Mouse (Mus musculus): ENCODE results near the gene Rpl18. TPM values are rescaled to one million over a fixed set of nuclear protein-coding genes. Genes with fewer than 3 reads are reported as not detected.

The Rpl18 gene
- polyA plus RNA-seq (2011; ENCODE audit: insufficient read length, low read depth, missing spikeins), result 1,118 and 1,143 TPM in 2 replicates

GRCm38 (mm10) chr7:45715090-45715708 lies at the start of gene Rpl18:
Rpl18 (plus strand) TSS chr7:45715457.
- Histone ChIP-seq H3K27ac (ENCODE audit: insufficient read depth, low read length) (no peak within 1 kb of the TSS), H3K4me3 (ENCODE audit: insufficient read depth, low read length) (peak within 1 kb of the TSS; percentile 69), H3K4me1 (ENCODE audit: control insufficient read depth, insufficient read depth, low read length) (peaks cover 3% of the 10 kb centered on the region; the same call in 1 of the 2 replicates)
- TF ChIP-seq CTCF (IDR thresholded peaks at IDR 0.05; ENCODE audit: borderline replicate concordance, insufficient read depth, low read length) (no peak), POLR2A (IDR thresholded peaks at IDR 0.05; ENCODE audit: low read depth, low read length) (peak; percentile 76)

GRCm38 (mm10) chr7:45666161-45666560 lies 49.1 kb upstream of the Rpl18 start, which contains the start of gene Fut2:
Fut2 (minus strand) TSS chr7:45666394.
- H3K4me1 ChIP-seq (ENCODE audit: control insufficient read depth, insufficient read depth, low read length), result no peaks in the 10 kb centered on the region
- no peak within 1 kb of the TSS for H3K27ac ChIP-seq (ENCODE audit: insufficient read depth, low read length)
- TF ChIP-seq CTCF (IDR thresholded peaks at IDR 0.05; ENCODE audit: borderline replicate concordance, insufficient read depth, low read length) (no peak), POLR2A (IDR thresholded peaks at IDR 0.05; ENCODE audit: low read depth, low read length) (no peak)
- H3K4me3 ChIP-seq (ENCODE audit: insufficient read depth, low read length), result no peak within 1 kb of the TSS

DNA sequence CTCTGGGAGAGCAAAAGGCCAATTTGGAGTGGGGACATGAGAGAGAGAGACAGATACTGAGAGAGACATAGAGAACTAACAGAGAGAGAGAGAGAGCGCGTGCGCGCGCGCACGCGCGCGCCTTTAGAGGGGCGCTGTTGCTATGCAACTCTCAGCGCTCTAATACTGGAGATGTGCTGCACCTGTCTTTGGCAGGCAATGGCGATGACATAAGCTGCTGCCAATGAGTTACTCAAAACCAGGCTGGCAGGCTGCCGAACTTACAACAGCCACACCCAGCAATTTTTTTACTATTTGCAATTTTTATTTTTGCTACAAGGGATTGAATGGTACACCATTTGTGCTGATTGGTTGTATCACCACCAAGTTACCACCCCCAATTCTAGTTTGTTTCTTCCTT lies 47.5 kb upstream of the Rpl18 start:
- TF ChIP-seq POLR2A (IDR thresholded peaks at IDR 0.05; ENCODE audit: low read depth, low read length) (no peak), CTCF (IDR thresholded peaks at IDR 0.05; ENCODE audit: borderline replicate concordance, insufficient read depth, low read length) (no peak)
- no peaks in the 10 kb centered on the region for H3K4me1 ChIP-seq (ENCODE audit: control insufficient read depth, insufficient read depth, low read length)

DNA sequence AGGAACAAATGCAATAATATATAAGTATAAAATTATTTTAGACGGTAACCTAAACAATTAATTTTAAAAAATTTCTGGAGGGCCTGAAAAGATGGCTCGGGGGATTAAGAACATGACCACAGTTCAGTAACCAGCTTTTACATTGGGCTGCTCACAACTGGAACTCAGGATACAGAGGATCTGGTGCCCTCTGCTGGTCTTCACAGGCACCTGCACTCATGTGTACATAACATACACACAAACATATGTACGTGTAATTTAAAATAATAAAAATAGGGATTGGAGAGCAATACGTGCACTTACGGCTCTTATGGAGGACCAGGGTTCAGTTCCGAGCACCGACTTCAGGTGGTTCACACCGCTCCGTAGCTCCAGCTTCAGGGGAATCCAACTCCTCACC lies 46.3 kb upstream of the Rpl18 start:
- TF ChIP-seq POLR2A (IDR thresholded peaks at IDR 0.05; ENCODE audit: low read depth, low read length), result no peak
- TF ChIP-seq CTCF (IDR thresholded peaks at IDR 0.05; ENCODE audit: borderline replicate concordance, insufficient read depth, low read length), result no peak
- H3K27ac ChIP-seq (ENCODE audit: insufficient read depth, low read length), result no peak overlapping the region
- no peaks in the 10 kb centered on the region for H3K4me1 ChIP-seq (ENCODE audit: control insufficient read depth, insufficient read depth, low read length)
- H3K4me3 ChIP-seq (ENCODE audit: insufficient read depth, low read length), result no peak overlapping the region

More for the DNA sequence above, 47.5 kb upstream of the Rpl18 start:
- Histone ChIP-seq H3K27ac (ENCODE audit: insufficient read depth, low read length) (no peak overlapping the region), H3K4me3 (ENCODE audit: insufficient read depth, low read length) (no peak overlapping the region)

- H3K4me3 ChIP-seq (ENCODE audit: insufficient read depth, low read length), result no peak overlapping the region
- TF ChIP-seq CTCF (IDR thresholded peaks at IDR 0.05; ENCODE audit: borderline replicate concordance, insufficient read depth, low read length) (no peak), POLR2A (IDR thresholded peaks at IDR 0.05; ENCODE audit: low read depth, low read length) (no peak)
- no peaks in the 10 kb centered on the region for H3K4me1 ChIP-seq (ENCODE audit: control insufficient read depth, insufficient read depth, low read length)
- no peak overlapping the region for H3K27ac ChIP-seq (ENCODE audit: insufficient read depth, low read length)
These were observed 37.5 kb upstream of the Rpl18 start for GRCm38 (mm10) chr7:45677627-45678295.

GRCm38 (mm10) chr7:45678513-45678912 lies 36.7 kb upstream of the Rpl18 start:
- Histone ChIP-seq H3K27ac (ENCODE audit: insufficient read depth, low read length) (no peak overlapping the region), H3K4me3 (ENCODE audit: insufficient read depth, low read length) (no peak overlapping the region), H3K4me1 (ENCODE audit: control insufficient read depth, insufficient read depth, low read length) (no peaks in the 10 kb centered on the region)
- TF ChIP-seq CTCF (IDR thresholded peaks at IDR 0.05; ENCODE audit: borderline replicate concordance, insufficient read depth, low read length) (no peak), POLR2A (IDR thresholded peaks at IDR 0.05; ENCODE audit: low read depth, low read length) (no peak)

- H3K27ac ChIP-seq (ENCODE audit: insufficient read depth, low read length), result peak overlapping the region; percentile 62
- peak; percentile 55 for TF ChIP-seq POLR2A (IDR thresholded peaks at IDR 0.05; ENCODE audit: low read depth, low read length)
- no peak for TF ChIP-seq CTCF (IDR thresholded peaks at IDR 0.05; ENCODE audit: borderline replicate concordance, insufficient read depth, low read length)
- H3K4me3 ChIP-seq (ENCODE audit: insufficient read depth, low read length), result no peak overlapping the region
- H3K4me1 ChIP-seq (ENCODE audit: control insufficient read depth, insufficient read depth, low read length), result no peaks in the 10 kb centered on the region
These were observed 35.2 kb upstream of the Rpl18 start for GRCm38 (mm10) chr7:45679966-45680621.

DNA sequence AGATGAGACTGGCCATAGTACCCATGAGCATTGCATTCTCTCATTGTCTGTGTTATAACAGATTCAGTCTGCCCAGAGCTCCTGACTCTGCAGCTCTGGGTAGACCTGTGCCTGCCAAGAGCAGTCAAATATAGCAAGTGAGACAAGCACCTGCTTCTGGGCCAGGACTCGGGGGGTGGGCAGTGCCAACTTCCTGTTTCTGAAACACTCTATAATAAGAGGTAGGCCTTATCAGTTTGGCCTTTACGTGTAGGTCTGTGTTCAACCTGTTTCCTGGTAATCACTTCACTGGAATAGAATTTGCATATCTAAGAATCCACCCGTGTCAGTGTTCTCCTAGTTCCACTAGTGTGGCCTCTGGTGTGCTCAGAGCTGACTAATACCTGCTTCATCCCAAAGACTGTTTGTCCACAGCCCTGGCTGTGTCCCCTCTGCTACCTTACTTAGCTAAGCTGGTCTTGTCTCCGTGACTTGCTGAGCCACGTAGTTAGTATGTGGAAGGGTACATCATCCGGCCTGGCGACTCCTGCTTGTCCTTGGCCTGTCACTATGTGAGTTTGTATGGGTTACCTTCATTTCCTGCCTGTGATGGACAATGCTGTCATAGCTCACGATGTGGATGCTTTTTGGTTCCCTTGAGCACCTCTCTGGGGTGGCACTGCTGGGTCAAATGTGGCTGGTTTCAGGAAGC lies 34.1 kb upstream of the Rpl18 start:
- Histone ChIP-seq H3K4me3 (ENCODE audit: insufficient read depth, low read length) (no peak overlapping the region), H3K27ac (ENCODE audit: insufficient read depth, low read length) (no peak overlapping the region), H3K4me1 (ENCODE audit: control insufficient read depth, insufficient read depth, low read length) (no peaks in the 10 kb centered on the region)
- TF ChIP-seq POLR2A (IDR thresholded peaks at IDR 0.05; ENCODE audit: low read depth, low read length) (no peak), CTCF (IDR thresholded peaks at IDR 0.05; ENCODE audit: borderline replicate concordance, insufficient read depth, low read length) (no peak)

All from embryonic fibroblast, embryonic 13.5 days (primary cell).